8 mouse cellular contexts compared by ENCODE assay signal in genomic region chr19:47503625-47504024, GRCm38 (mm10). TPM values are rescaled to one million over a fixed set of nuclear protein-coding genes. Genes with fewer than 3 reads are reported as not detected.
DNase-seq lines count a peak whose midpoint lies in the region; ATAC-seq and TF ChIP-seq lines count a peak whose summit lies in the region.

No protein-coding gene starts in this region.

- 73% methylated on average over 4 of the region's 4 CpGs for WGBS in cerebellum, adult 2 months
- WGBS in midbrain, embryonic 11.5 days = 64% methylated on average over 4 of the region's 4 CpGs
- 52% methylated on average over 4 of the region's 4 CpGs for WGBS in midbrain, embryonic 13.5 days

- H3K4me1 ChIP-seq in cerebellum, adult 2 months (ENCODE audit: control insufficient read depth, insufficient read depth, low read length) = no peaks in the 10 kb centered on the region
- no peaks in the 10 kb centered on the region for H3K4me1 ChIP-seq in midbrain, embryonic 11.5 days (ENCODE audit: control insufficient read depth, insufficient read depth, low read length)
- H3K4me1 ChIP-seq in midbrain, embryonic 13.5 days (replicated peaks) = peaks cover 12% of the 10 kb centered on the region; the same call in 1 of the 2 replicates

- no peaks in the 10 kb centered on the region for H3K9me3 ChIP-seq in midbrain, embryonic 11.5 days (ENCODE audit: control insufficient read depth, low read length)
- no peaks in the 10 kb centered on the region for H3K9me3 ChIP-seq in midbrain, embryonic 13.5 days

- peak; percentile 19; the same call in 1 of the 2 replicates for TF ChIP-seq CTCF in cerebellum, adult 2 months (IDR thresholded peaks at IDR 0.05; ENCODE audit: borderline replicate concordance, insufficient read depth, low read depth, low read length)

- no peak overlapping the region for H3K9ac ChIP-seq in midbrain, embryonic 11.5 days (ENCODE audit: low read length)
- H3K9ac ChIP-seq in midbrain, embryonic 13.5 days (replicated peaks) = no peak overlapping the region

- no peaks in the 10 kb centered on the region for H3K36me3 ChIP-seq in midbrain, embryonic 11.5 days (ENCODE audit: control insufficient read depth, insufficient read depth, low read length)
- H3K36me3 ChIP-seq in midbrain, embryonic 13.5 days = peaks cover 8% of the 10 kb centered on the region

- no peaks in the 10 kb centered on the region for H3K27me3 ChIP-seq in cerebellum, adult 2 months (ENCODE audit: control insufficient read depth, insufficient read depth, low read length)
- H3K27me3 ChIP-seq in midbrain, embryonic 11.5 days (ENCODE audit: control insufficient read depth, insufficient read depth, low read length) = no peaks in the 10 kb centered on the region
- H3K27me3 ChIP-seq in midbrain, embryonic 13.5 days = no peaks in the 10 kb centered on the region

- H3K4me3 ChIP-seq in cerebellum, adult 2 months (replicated peaks; ENCODE audit: insufficient read depth, low read depth, low read length) = no peak overlapping the region
- H3K4me3 ChIP-seq in midbrain, embryonic 11.5 days (ENCODE audit: low read depth, low read length) = no peak overlapping the region
- H3K4me3 ChIP-seq in midbrain, embryonic 13.5 days (replicated peaks) = no peak overlapping the region

- no peak overlapping the region for H3K4me2 ChIP-seq in midbrain, embryonic 11.5 days
- no peak overlapping the region for H3K4me2 ChIP-seq in midbrain, embryonic 13.5 days (replicated peaks)

- H3K27ac ChIP-seq in cerebellum, adult 2 months (ENCODE audit: insufficient read depth, low read length) = no peak overlapping the region
- H3K27ac ChIP-seq in midbrain, embryonic 11.5 days (ENCODE audit: low read depth, low read length) = no peak overlapping the region
- H3K27ac ChIP-seq in midbrain, embryonic 13.5 days = no peak overlapping the region

- TF ChIP-seq POLR2A in cerebellum, adult 2 months (IDR thresholded peaks at IDR 0.05; ENCODE audit: borderline replicate concordance, insufficient read depth, low read length) = no peak

- DNase-seq in cerebellum, adult 2 months = no peak
- no peak for DNase-seq in cerebellum, adult 11 months
- peak; percentile 92 for DNase-seq in midbrain, embryonic 11.5 days (ENCODE audit: low spot score, missing footprints)
- no peak for DNase-seq in urinary bladder, adult 2 months (ENCODE audit: low spot score)
- no peak for DNase-seq in ovary, postnatal 36 days (ENCODE audit: low spot score)

- ATAC-seq in midbrain, embryonic 11.5 days (ENCODE audit: low FRiP score) = peak; percentile 25; the same call in 1 of the 2 replicates
- ATAC-seq in midbrain, embryonic 13.5 days = no peak
- peak; percentile 24; the same call in 1 of the 2 replicates for ATAC-seq in erythroblast, adult 5-6 weeks (replicated peaks; ENCODE audit: low FRiP score, poor library complexity, severe bottlenecking)
- ATAC-seq in megakaryocyte, adult 5-6 weeks (ENCODE audit: poor library complexity, severe bottlenecking) = peak; percentile 43; the same call in 1 of the 2 replicates

RNA-seq across cellular contexts. Expression of gene Stn1, which starts 33.7 kb away (rescaled TPM):
- 10.1 and 10.7 TPM in 2 replicates for polyA plus RNA-seq in cerebellum, adult 2 months (2012; rRNA removed)
- 43.9 and 49.1 TPM in 2 replicates for polyA plus RNA-seq in midbrain, embryonic 11.5 days (2014; fragmentation: Nextera tagmentation; extraction: Ambion mirVana)
- 30.2 and 36.3 TPM in 2 replicates for polyA plus RNA-seq in midbrain, embryonic 13.5 days (2015; fragmentation: Nextera tagmentation; extraction: Ambion mirVana)
- 3.8 TPM in 2 replicates for total RNA-seq in erythroblast, adult 5-6 weeks (2015; ENCODE audit: low replicate concordance)
- 7.1 and 8.2 TPM in 2 replicates for total RNA-seq in erythroblast, adult 5-6 weeks (2017; ENCODE audit: low replicate concordance)
- 44.2 and 46.2 TPM in 2 replicates for total RNA-seq in megakaryocyte, adult 5-6 weeks (2015)
- total RNA-seq in megakaryocyte, adult 5-6 weeks (2017) = 39.2 and 44.9 TPM in 2 replicates
- 19.4 and 21.2 TPM in 2 replicates for polyA plus RNA-seq in urinary bladder, adult 2 months (2012; rRNA removed)

RNA-seq across cellular contexts. Expression of gene Sh3pxd2a, which starts 39.4 kb away (rescaled TPM):
- 7.3 and 7.9 TPM in 2 replicates for polyA plus RNA-seq in cerebellum, adult 2 months (2012; rRNA removed)
- 4.0 and 4.1 TPM in 2 replicates for polyA plus RNA-seq in midbrain, embryonic 11.5 days (2014; fragmentation: Nextera tagmentation; extraction: Ambion mirVana)
- polyA plus RNA-seq in midbrain, embryonic 13.5 days (2015; fragmentation: Nextera tagmentation; extraction: Ambion mirVana) = 2.0 and 2.2 TPM in 2 replicates
- total RNA-seq in erythroblast, adult 5-6 weeks (2015; ENCODE audit: low replicate concordance) = 0.19 and 1.5 TPM in 2 replicates
- total RNA-seq in erythroblast, adult 5-6 weeks (2017; ENCODE audit: low replicate concordance) = 1.1 and 1.4 TPM in 2 replicates
- 1.4 and 1.8 TPM in 2 replicates for total RNA-seq in megakaryocyte, adult 5-6 weeks (2015)
- total RNA-seq in megakaryocyte, adult 5-6 weeks (2017) = 1.1 and 1.3 TPM in 2 replicates
- polyA plus RNA-seq in urinary bladder, adult 2 months (2012; rRNA removed) = 23.2 and 30.0 TPM in 2 replicates
